Mouse (Mus musculus) stomach, postnatal 0 days (tissue): ENCODE results near the gene Hes5. TPM values are rescaled to one million over a fixed set of nuclear protein-coding genes. Genes with fewer than 3 reads are reported as not detected.

Experiments used
- ATAC-seq: fragments of 200-750 bp; cut with Nextera tagmentation; 2 replicates; pipeline ENCODE4 v1.8.0; 2017; ENCODE audit not compliant: low FRiP score, low TSS enrichment
- DNase-seq: peaks from one replicate; pipeline ENCODE4 v3.0.0-alpha.2; 2016; ENCODE audit warnings: low spot score
- H3K27ac ChIP-seq: fragments of 300-500 bp; sonication (generic); replicated peaks from 2 replicates; pipeline ENCODE4 v1.5.1; 2014; ENCODE audit warnings: mild to moderate bottlenecking, control low read depth
- H3K27me3 ChIP-seq: fragments of 300-500 bp; sonication (generic); 2 replicates; pipeline ENCODE4 v1.6.1; 2014; ENCODE audit warnings: low read length; ENCODE audit not compliant: control insufficient read depth, insufficient read depth
- H3K36me3 ChIP-seq: fragments of 300-500 bp; sonication (generic); 2 replicates; pipeline ENCODE4 v1.6.1; 2014; ENCODE audit warnings: low read length, mixed read lengths; ENCODE audit not compliant: control insufficient read depth, insufficient read depth
- H3K4me1 ChIP-seq: fragments of 300-500 bp; sonication (generic); replicated peaks from 2 replicates; pipeline ENCODE4 v1.6.1; 2014; ENCODE audit warnings: antibody characterized with exemption; ENCODE audit not compliant: control insufficient read depth, insufficient read depth
- H3K4me2 ChIP-seq: fragments of 300-500 bp; sonication (generic); replicated peaks from 2 replicates; pipeline ENCODE4 v1.6.1; 2014; ENCODE audit warnings: low read depth, mild to moderate bottlenecking, control low read depth, moderate library complexity
- H3K4me3 ChIP-seq: fragments of 300-500 bp; sonication (generic); 2 replicates; pipeline ENCODE4 v1.5.1; 2014; ENCODE audit warnings: low read depth, low read length, control low read depth
- H3K9ac ChIP-seq: fragments of 300-500 bp; sonication (generic); 2 replicates; pipeline ENCODE4 v1.6.1; 2014; ENCODE audit warnings: mild to moderate bottlenecking, low read length, control low read depth, mixed read lengths
- H3K9me3 ChIP-seq: fragments of 300-500 bp; sonication (generic); 2 replicates; pipeline ENCODE4 v1.6.1; 2016; ENCODE audit warnings: low read length; ENCODE audit not compliant: control insufficient read depth
- CTCF ChIP-seq: IDR thresholded peaks from 2 replicates; pipeline ENCODE4 v1.5.1; 2016; ENCODE audit warnings: antibody characterized with exemption, low read depth, mild to moderate bottlenecking, moderate library complexity
- EP300 ChIP-seq: optimal IDR thresholded peaks from 2 replicates; pipeline ENCODE3; 2016; ENCODE audit warnings: antibody characterized with exemption
- WGBS: fragments of 180-500 bp; shearing (Covaris S2); extraction: QIAGEN DNeasy Blood & Tissue Kit; methylation state at CpG from one replicate; pipeline ENCODE4 v1.1.7; 2014; 5-methylcytosine and 5-hydroxymethylcytosine counted together
- polyA plus RNA-seq: library from polyadenylated mRNA; unstranded; fragments of >200 nt; fragmentation: Nextera tagmentation; extraction: Ambion mirVana; gene quantifications from 2 replicates; pipeline ENCODE4 v1.2.1, GENCODE M21; 2015

Hes5 gene
- polyA plus RNA-seq, 1 experiment from 2014 or later = 0.24 TPM

GRCm38 (mm10) chr4:154952461-154953241, 8.1 kb upstream of the Hes5 start:
- TF ChIP-seq CTCF (no peak), EP300 (no peak)
- 3% methylated on average over 26 of the region's 26 CpGs for WGBS
- H3K9ac ChIP-seq = no peak overlapping the region
- peaks cover 2% of the 10 kb centered on the region; the same call in 1 of the 2 replicates for H3K27me3 ChIP-seq
- no peaks in the 10 kb centered on the region for H3K4me1 ChIP-seq
- H3K27ac ChIP-seq = no peak overlapping the region
- no peak overlapping the region for H3K4me3 ChIP-seq
- H3K4me2 ChIP-seq = no peak overlapping the region
- H3K9me3 ChIP-seq = no peaks in the 10 kb centered on the region
- DNase-seq (no peak), ATAC-seq (no peak)
- no peaks in the 10 kb centered on the region for H3K36me3 ChIP-seq

- ATAC-seq = no peak
- Histone ChIP-seq H3K4me3 (no peak overlapping the region), H3K4me1 (peaks cover 9% of the 10 kb centered on the region), H3K9me3 (no peaks in the 10 kb centered on the region), H3K4me2 (no peak overlapping the region), H3K27me3 (peaks cover 11% of the 10 kb centered on the region; the same call in 1 of the 2 replicates), H3K36me3 (no peaks in the 10 kb centered on the region), H3K9ac (no peak overlapping the region), H3K27ac (no peak overlapping the region)
- DNase-seq = no peak
- 44% methylated on average over 9 of the region's 9 CpGs for WGBS
- no peak for TF ChIP-seq CTCF
- TF ChIP-seq EP300 = no peak
These were observed 4.1 kb upstream of the Hes5 start for GRCm38 (mm10) chr4:154956604-154957003.

- Histone ChIP-seq H3K4me3 (no peak overlapping the region), H3K9me3 (no peaks in the 10 kb centered on the region), H3K4me2 (no peak overlapping the region), H3K27me3 (peaks cover 11% of the 10 kb centered on the region; the same call in 1 of the 2 replicates), H3K4me1 (peaks cover 9% of the 10 kb centered on the region), H3K9ac (no peak overlapping the region), H3K27ac (no peak overlapping the region), H3K36me3 (no peaks in the 10 kb centered on the region)
- ATAC-seq = no peak
- DNase-seq = no peak
- TF ChIP-seq CTCF (no peak), EP300 (no peak)
- 41% methylated on average over 13 of the region's 13 CpGs for WGBS
These were observed 3.3 kb upstream of the Hes5 start for GRCm38 (mm10) chr4:154957289-154957993.

DNA sequence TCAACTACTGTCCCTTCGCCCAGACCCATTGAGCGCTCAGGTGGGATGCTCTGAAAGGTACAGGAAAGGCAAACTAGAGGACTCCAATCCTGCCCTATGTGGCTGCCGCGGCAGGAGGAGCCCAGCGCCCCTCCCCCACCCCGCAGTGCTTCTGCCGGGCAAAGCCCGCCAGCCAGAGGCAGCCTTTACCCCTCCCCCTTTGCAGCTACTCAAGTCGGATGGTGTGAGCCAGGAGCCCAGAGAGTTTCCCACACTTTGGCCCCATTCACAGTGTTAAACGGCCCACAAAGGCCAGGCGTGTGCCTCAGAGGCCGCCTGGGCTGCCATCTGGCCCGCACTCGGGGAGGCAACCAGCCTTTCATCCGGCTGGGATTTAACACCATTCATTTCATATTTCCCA, 2.6 kb upstream of the Hes5 start:
- Histone ChIP-seq H3K4me1 (peaks cover 9% of the 10 kb centered on the region), H3K9me3 (no peaks in the 10 kb centered on the region), H3K4me2 (no peak overlapping the region), H3K4me3 (no peak overlapping the region), H3K27me3 (peaks cover 9% of the 10 kb centered on the region; the same call in 1 of the 2 replicates), H3K27ac (no peak overlapping the region), H3K9ac (no peak overlapping the region), H3K36me3 (no peaks in the 10 kb centered on the region)
- WGBS = 5% methylated on average over 15 of the region's 15 CpGs
- no peak for TF ChIP-seq CTCF
- TF ChIP-seq EP300 = no peak
- DNase-seq = no peak
- no peak for ATAC-seq

DNA sequence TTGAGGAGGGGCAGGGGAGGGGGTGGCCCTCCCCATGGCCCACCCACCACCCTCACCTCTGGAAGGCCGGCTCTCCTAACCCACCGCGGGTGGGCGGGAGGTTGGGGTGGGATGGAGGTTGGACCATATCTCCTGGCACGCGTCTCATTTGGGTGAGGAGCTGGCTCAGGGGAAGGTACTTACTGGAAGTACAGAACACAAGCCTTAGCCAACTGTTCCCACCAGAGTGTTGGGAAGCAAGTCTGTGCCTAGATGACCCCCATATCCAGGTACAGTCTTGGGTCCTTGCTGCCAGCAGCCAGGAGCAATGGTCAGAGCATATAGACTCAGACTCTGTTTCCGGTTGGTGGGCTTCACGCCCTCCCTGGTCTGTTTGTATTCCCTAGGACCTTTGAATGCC, 2.1 kb upstream of the Hes5 start:
- TF ChIP-seq EP300 (no peak), CTCF (no peak)
- H3K27ac ChIP-seq = no peak overlapping the region
- H3K4me1 ChIP-seq = peaks cover 11% of the 10 kb centered on the region
- H3K27me3 ChIP-seq = peaks cover 9% of the 10 kb centered on the region; the same call in 1 of the 2 replicates
- no peak overlapping the region for H3K4me3 ChIP-seq
- no peak overlapping the region for H3K9ac ChIP-seq
- ATAC-seq (no peak), DNase-seq (no peak)
- no peak overlapping the region for H3K4me2 ChIP-seq
- H3K9me3 ChIP-seq = no peaks in the 10 kb centered on the region
- 21% methylated on average over 8 of the region's 8 CpGs for WGBS
- H3K36me3 ChIP-seq = no peaks in the 10 kb centered on the region
